In genomic region chr17:80059731-80060130, GRCm38 (mm10) we compare ENCODE assay signal across 8 mouse cellular contexts. TPM values are rescaled to one million over a fixed set of nuclear protein-coding genes. Genes with fewer than 3 reads are reported as not detected.
DNase-seq lines count a peak whose midpoint lies in the region; ATAC-seq and TF ChIP-seq lines count a peak whose summit lies in the region.

No protein-coding gene starts in this region.

- no peak for TF ChIP-seq EP300 in MEL (IDR thresholded peaks at IDR 0.05; ENCODE audit: low read depth in 1 of 2, low read length in 2 of 2)

- 13% methylated on average over 1 of the region's 1 CpGs for WGBS in heart, embryonic 14.5 days
- 32% methylated on average over 1 of the region's 1 CpGs for WGBS in liver, embryonic 16.5 days (ENCODE audit: insufficient replicate concordance)

- H3K4me1 ChIP-seq in MEL (ENCODE audit: control insufficient read depth in 1 of 2, insufficient read depth in 2 of 2, low read length in 2 of 2): peaks cover 14 to 15% of the 10 kb centered on the region in 2 experiments
- H3K4me1 ChIP-seq in heart, embryonic 14.5 days (ENCODE audit: control insufficient read depth in 2 of 2, insufficient read depth in 2 of 2, low read length in 2 of 2): peaks cover 2 to 30% of the 10 kb centered on the region in 2 experiments; a peak in 3 of 4 replicates
- H3K4me1 ChIP-seq in liver, embryonic 16.5 days (ENCODE audit: control insufficient read depth, low read depth, low read length): peaks cover 21% of the 10 kb centered on the region

- peak; percentile 37 for DNase-seq in adrenal gland, postnatal 14 days
- DNase-seq in adrenal gland, postnatal 4 days (ENCODE audit: low spot score in 2 of 2): no peak
- peak; percentile 38 for DNase-seq in MEL (ENCODE audit: low read depth, low spot score)
- no peak for DNase-seq in embryo, embryonic 11 days
- no peak for DNase-seq in left cerebral cortex, postnatal 25 days (ENCODE audit: low spot score in 2 of 2)
- no peak for DNase-seq in cerebellum, adult 11 months

- H3K36me3 ChIP-seq in MEL (ENCODE audit: control insufficient read depth in 1 of 2, insufficient read depth in 2 of 2, low read length in 2 of 2): peaks cover 9 to 33% of the 10 kb centered on the region in 2 experiments
- no peaks in the 10 kb centered on the region for H3K36me3 ChIP-seq in heart, embryonic 14.5 days (ENCODE audit: control insufficient read depth, insufficient read depth, low read length)
- no peaks in the 10 kb centered on the region for H3K36me3 ChIP-seq in liver, embryonic 16.5 days (ENCODE audit: control insufficient read depth, insufficient read depth)

- peak overlapping the region; percentile 99 for H3K9ac ChIP-seq in MEL (ENCODE audit: control insufficient read depth, low read depth, low read length, poor library complexity, severe bottlenecking)
- peak overlapping the region; percentile 98; the same call in 1 of the 2 replicates for H3K9ac ChIP-seq in heart, embryonic 14.5 days (ENCODE audit: low read length)
- peak overlapping the region; percentile 99 for H3K9ac ChIP-seq in liver, embryonic 16.5 days (ENCODE audit: low read depth, low read length)

- no peak for TF ChIP-seq RAD21 in MEL (IDR thresholded peaks at IDR 0.05; ENCODE audit: low read depth, low read length)

- ATAC-seq in heart, embryonic 14.5 days (ENCODE audit: insufficient number of reproducible peaks, insufficient read depth, low FRiP score, low read depth): no peak
- ATAC-seq in liver, embryonic 16.5 days (ENCODE audit: low read depth): no peak

- H3K4me2 ChIP-seq in heart, embryonic 14.5 days (ENCODE audit: low read length): peak overlapping the region; percentile 93
- peak overlapping the region; percentile 91 for H3K4me2 ChIP-seq in liver, embryonic 16.5 days (ENCODE audit: low read depth, low read length)

- intact Hi-C loops in left cerebral cortex, postnatal 25 days (cut with DNase I): no loop called here

- peak overlapping the region; percentile 87 to 98 for H3K4me3 ChIP-seq in MEL (ENCODE audit: control insufficient read depth in 1 of 2, insufficient read depth in 1 of 2, low read depth in 2 of 2, low read length in 2 of 2)
- H3K4me3 ChIP-seq in heart, embryonic 14.5 days (ENCODE audit: control insufficient read depth in 1 of 2, insufficient read depth in 1 of 2, low read depth in 1 of 2, low read length in 2 of 2): peak overlapping the region; percentile 13 to 81; a peak in 3 of 4 replicates
- peak overlapping the region; percentile 98 for H3K4me3 ChIP-seq in liver, embryonic 16.5 days (ENCODE audit: low read depth, low read length)

- TF ChIP-seq CTCF in MEL (IDR thresholded peaks at IDR 0.05 in 2 of 3, conservative IDR thresholded peaks at IDR 0.05 in 1 of 3; ENCODE audit: control insufficient read depth in 1 of 3, insufficient read depth in 1 of 3, low read depth in 2 of 3, low read length in 3 of 3, poor library complexity in 1 of 3, severe bottlenecking in 1 of 3): no peak

- TF ChIP-seq POLR2A in MEL (IDR thresholded peaks at IDR 0.05; ENCODE audit: control insufficient read depth in 1 of 2, insufficient read depth in 1 of 2, low read depth in 1 of 2, low read length in 2 of 2, poor library complexity in 1 of 2): no peak

- H3K27ac ChIP-seq in MEL (ENCODE audit: control insufficient read depth, low read depth, low read length): no peak overlapping the region
- H3K27ac ChIP-seq in heart, embryonic 14.5 days (replicated peaks in 1 of 2; ENCODE audit: control insufficient read depth in 1 of 2, insufficient read depth in 1 of 2, low read depth in 2 of 2, low read length in 2 of 2): peak overlapping the region in 1 of 2 experiments; percentile 100; a peak in 1 of 4 replicates
- no peak overlapping the region for H3K27ac ChIP-seq in liver, embryonic 16.5 days (ENCODE audit: low read length)

- peaks cover 65% of the 10 kb centered on the region for H3K79me2 ChIP-seq in MEL (ENCODE audit: control insufficient read depth, insufficient read depth, low read length, poor library complexity)

- H3K27me3 ChIP-seq in MEL (ENCODE audit: control insufficient read depth in 1 of 2, insufficient read depth in 2 of 2, low read length in 2 of 2): no peaks in the 10 kb centered on the region
- H3K27me3 ChIP-seq in heart, embryonic 14.5 days (ENCODE audit: control insufficient read depth, insufficient read depth, low read length): no peaks in the 10 kb centered on the region
- H3K27me3 ChIP-seq in liver, embryonic 16.5 days (ENCODE audit: control insufficient read depth, insufficient read depth, low read depth, low read length): no peaks in the 10 kb centered on the region

- H3K9me3 ChIP-seq in MEL (replicated peaks; ENCODE audit: insufficient read depth, low read length): no peaks in the 10 kb centered on the region
- H3K9me3 ChIP-seq in heart, embryonic 14.5 days (ENCODE audit: control insufficient read depth, low read length): no peaks in the 10 kb centered on the region
- H3K9me3 ChIP-seq in liver, embryonic 16.5 days (replicated peaks; ENCODE audit: control insufficient read depth, low read length): no peaks in the 10 kb centered on the region

TF ChIP-seq in MEL, 35 proteins besides CTCF, POLR2A, EP300 and RAD21:
- TF ChIP-seq ELF1 (IDR thresholded peaks at IDR 0.05; ENCODE audit: low read depth, low read length): no peak
- no peak for TF ChIP-seq CHD2 (IDR thresholded peaks at IDR 0.05; ENCODE audit: low read length)
- no peak for TF ChIP-seq ZKSCAN1 (IDR thresholded peaks at IDR 0.05; ENCODE audit: low read depth, low read length)
- TF ChIP-seq KAT2A (conservative IDR thresholded peaks at IDR 0.05; ENCODE audit: low read depth, low read length): no peak

RNA-seq across cellular contexts. Expression of gene Hnrnpll, which starts 2.4 kb away (rescaled TPM):
- 50.6 and 54.1 TPM in 2 replicates for total RNA-seq in adrenal gland, postnatal 14 days (2021)
- total RNA-seq in adrenal gland, postnatal 4 days (2021): 10 to 100 TPM; 72.6 to 73.0 TPM
- total RNA-seq in MEL (2012; rRNA removed): 44.9 and 48.7 TPM in 2 replicates
- polyA plus RNA-seq in MEL (2012; ENCODE audit: insufficient read depth in 1 of 2, insufficient read length in 2 of 2, low read depth in 1 of 2, low replicate concordance in 2 of 2, missing spikeins in 1 of 2): 100 to 1,000 TPM in 1 of 2 experiments, 10 to 100 TPM in 1; 77.7 to 142 TPM
- polyA plus RNA-seq in heart, embryonic 14.5 days (2014; fragmentation: Nextera tagmentation; extraction: Ambion mirVana): 47.7 and 52.3 TPM in 2 replicates
- polyA plus RNA-seq in liver, embryonic 16.5 days (2015; fragmentation: Nextera tagmentation; extraction: Ambion mirVana): 17.2 and 17.7 TPM in 2 replicates
- 10 to 100 TPM; 55.4 to 63.6 TPM for total RNA-seq in left cerebral cortex, postnatal 25 days (2021)

Comparison
In these comparisons a context has a peak if more than half of its experiments do, and no peak if none do; other contexts are left out.
1. DNase-seq: peak in adrenal gland, postnatal 14 days (single experiment) and MEL (single experiment); none in adrenal gland, postnatal 4 days (0 of 2), embryo, embryonic 11 days (single experiment), left cerebral cortex, postnatal 25 days (0 of 2) and cerebellum, adult 11 months (single experiment).
2. H3K4me3 ChIP-seq: peak in every context shown above with its lines; median percentile 98 in liver, embryonic 16.5 days; 92 in MEL; 47 in heart, embryonic 14.5 days.
3. Peak in every context shown above with its lines, with median percentiles within 50 percentile points of each other: H3K9ac ChIP-seq.